12 mouse cellular contexts compared by ENCODE assay signal in genomic region chr5:24326842-24327417, GRCm38 (mm10). TPM values are rescaled to one million over a fixed set of nuclear protein-coding genes. Genes with fewer than 3 reads are reported as not detected.
DNase-seq lines count a peak whose midpoint lies in the region; ATAC-seq lines count a peak whose summit lies in the region.
"Had no signal": no experiment of that assay in that cellular context is flagged by ENCODE, and none has a peak within 500 bp of the region (broad histone marks: within the 10 kb centered on the region; RNA-seq: fewer than 3 reads in every experiment).

No protein-coding gene starts in this region.

- ATAC-seq in heart, embryonic 14.5 days (ENCODE audit: insufficient number of reproducible peaks, insufficient read depth, low FRiP score, low read depth), result no peak
- ATAC-seq in liver, embryonic 11.5 days (replicated peaks; ENCODE audit: low FRiP score), result no peak

- H3K4me1 ChIP-seq in heart, embryonic 14.5 days (ENCODE audit: control insufficient read depth in 2 of 2, insufficient read depth in 2 of 2, low read length in 2 of 2), result peaks cover 51 to 73% of the 10 kb centered on the region in 2 experiments
- peaks cover 15% of the 10 kb centered on the region for H3K4me1 ChIP-seq in liver, embryonic 11.5 days (replicated peaks; ENCODE audit: control insufficient read depth, insufficient read depth, low read length)

- H3K4me2 ChIP-seq in heart, embryonic 14.5 days (ENCODE audit: low read length), result peak overlapping the region; percentile 66; the same call in 1 of the 2 replicates
- no peak overlapping the region for H3K4me2 ChIP-seq in liver, embryonic 11.5 days
- H3K4me2 ChIP-seq: embryonic facial prominence, embryonic 15.5 days had no signal

- H3K9ac ChIP-seq in heart, embryonic 14.5 days (ENCODE audit: low read length), result peak overlapping the region; percentile 72
- no peak overlapping the region for H3K9ac ChIP-seq in liver, embryonic 11.5 days (ENCODE audit: low read depth, low read length)
- H3K9ac ChIP-seq: embryonic facial prominence, embryonic 15.5 days had no signal

- H3K27me3 ChIP-seq in heart, embryonic 14.5 days (ENCODE audit: control insufficient read depth, insufficient read depth, low read length), result no peaks in the 10 kb centered on the region
- peaks cover 74% of the 10 kb centered on the region for H3K27me3 ChIP-seq in liver, embryonic 11.5 days (replicated peaks; ENCODE audit: control insufficient read depth, insufficient read depth, low read length)

- DNase-seq in gastrocnemius, postnatal 10 days, result peak; percentile 45
- DNase-seq in gastrocnemius, postnatal 25 days, result no peak
- peak; percentile 68 for DNase-seq in ovary, adult 18-20 months (ENCODE audit: low spot score)
- no peak for DNase-seq in ovary, postnatal 14 days (ENCODE audit: low spot score)
- peak; percentile 60 to 81 for DNase-seq in lung, postnatal 4 days
- no peak for DNase-seq in liver, embryonic 11.5 days (ENCODE audit: low spot score)
- DNase-seq in retina, postnatal 1 day, result no peak
- DNase-seq: cerebellum, adult 2 months; layer of hippocampus, adult 9-11 months had no signal

- H3K36me3 ChIP-seq in heart, embryonic 14.5 days (ENCODE audit: control insufficient read depth, insufficient read depth, low read length), result peaks cover 76% of the 10 kb centered on the region
- no peaks in the 10 kb centered on the region for H3K36me3 ChIP-seq in liver, embryonic 11.5 days (ENCODE audit: control insufficient read depth, insufficient read depth, low read length)
- H3K36me3 ChIP-seq: embryonic facial prominence, embryonic 15.5 days had no signal

- H3K27ac ChIP-seq in heart, embryonic 14.5 days (replicated peaks in 1 of 2; ENCODE audit: control insufficient read depth in 1 of 2, insufficient read depth in 1 of 2, low read depth in 2 of 2, low read length in 2 of 2), result peak overlapping the region; percentile 80 to 86
- no peak overlapping the region for H3K27ac ChIP-seq in liver, embryonic 11.5 days (ENCODE audit: low read depth, low read length)
- H3K27ac ChIP-seq: embryonic facial prominence, embryonic 15.5 days had no signal

- H3K4me3 ChIP-seq in heart, embryonic 14.5 days (ENCODE audit: control insufficient read depth in 1 of 2, insufficient read depth in 1 of 2, low read depth in 1 of 2, low read length in 2 of 2), result no peak overlapping the region
- H3K4me3 ChIP-seq in liver, embryonic 11.5 days (ENCODE audit: low read depth, low read length), result no peak overlapping the region
- H3K4me3 ChIP-seq: embryonic facial prominence, embryonic 15.5 days had no signal

- no peaks in the 10 kb centered on the region for H3K9me3 ChIP-seq in heart, embryonic 14.5 days (ENCODE audit: control insufficient read depth, low read length)
- H3K9me3 ChIP-seq in liver, embryonic 11.5 days (ENCODE audit: control insufficient read depth, low read length), result no peaks in the 10 kb centered on the region
- H3K9me3 ChIP-seq: embryonic facial prominence, embryonic 15.5 days had no signal

- WGBS in heart, embryonic 14.5 days, result 36% methylated on average over 4 of the region's 4 CpGs
- WGBS in liver, embryonic 11.5 days, result 60% methylated on average over 4 of the region's 4 CpGs

RNA-seq across cellular contexts. Expression of gene Kcnh2, which starts 24.5 kb away (rescaled TPM):
- 10 to 100 TPM in 1 of 2 experiments, 1 to 10 TPM in 1; 5.4 to 10.8 TPM for total RNA-seq in gastrocnemius, postnatal 10 days (2021)
- 1 to 10 TPM; 2.1 to 3.7 TPM for total RNA-seq in gastrocnemius, postnatal 25 days (2021)
- polyA plus RNA-seq in heart, embryonic 14.5 days (2014; fragmentation: Nextera tagmentation; extraction: Ambion mirVana), result 23.5 and 32.9 TPM in 2 replicates
- 2.5 and 3.8 TPM in 2 replicates for polyA plus RNA-seq in liver, embryonic 11.5 days (2014; fragmentation: Nextera tagmentation; extraction: Ambion mirVana)
- total RNA-seq: liver, adult 2 months had no signal
- polyA plus RNA-seq: liver, adult 2 months had no signal

RNA-seq across cellular contexts. Expression of gene Nos3, which starts 37.7 kb away (rescaled TPM):
- 10 to 100 TPM in 1 of 2 experiments, 1 to 10 TPM in 1; 7.7 to 11.2 TPM for total RNA-seq in gastrocnemius, postnatal 10 days (2021)
- total RNA-seq in gastrocnemius, postnatal 25 days (2021), result 1 to 10 TPM; 5.6 to 7.7 TPM
- polyA plus RNA-seq in heart, embryonic 14.5 days (2014; fragmentation: Nextera tagmentation; extraction: Ambion mirVana), result 27.7 and 28.2 TPM in 2 replicates
- polyA plus RNA-seq in liver, embryonic 11.5 days (2014; fragmentation: Nextera tagmentation; extraction: Ambion mirVana), result 6.4 and 7.2 TPM in 2 replicates

Comparison
In these comparisons a context has a peak if more than half of its experiments do, and no peak if none do; other contexts are left out.
1. DNase-seq: peak in gastrocnemius, postnatal 10 days (single experiment), ovary, adult 18-20 months (single experiment) and lung, postnatal 4 days (2 of 2); none in gastrocnemius, postnatal 25 days (single experiment), ovary, postnatal 14 days (single experiment), liver, embryonic 11.5 days (single experiment) and retina, postnatal 1 day (single experiment).